Mouse (Mus musculus): ENCODE results near the gene Tagap1. TPM values are rescaled to one million over a fixed set of nuclear protein-coding genes. Genes with fewer than 3 reads are reported as not detected.
"Not testable (repeated sequence)": the region's sequence is repeated elsewhere in the genome, so short reads cannot be mapped to it uniquely, and the experiment has no call there.

Tagap1 gene
- total RNA-seq, 1 experiment from 2014 or later, result 53.8 TPM

GRCm38 (mm10) chr17:6970334-6970733 is 9.4 kb upstream of the Tagap1 start, which contains the start of gene Rnaset2b:
Gene Rnaset2b (plus strand): TSS chr17:6970634.
- not testable (repeated sequence) for ATAC-seq (replicated peaks in 1 of 2; ENCODE audit: insufficient read depth in 1 of 2, low FRiP score in 2 of 2, low TSS enrichment in 1 of 2, low read depth in 1 of 2, poor library complexity in 2 of 2, severe bottlenecking in 2 of 2)

GRCm38 (mm10) chr17:6967673-6968072 is 6.7 kb upstream of the Tagap1 start:
- peak; percentile 69 to 72 for ATAC-seq (replicated peaks in 1 of 2; ENCODE audit: insufficient read depth in 1 of 2, low FRiP score in 2 of 2, low TSS enrichment in 1 of 2, low read depth in 1 of 2, poor library complexity in 2 of 2, severe bottlenecking in 2 of 2)

- ATAC-seq (replicated peaks in 1 of 2; ENCODE audit: insufficient read depth in 1 of 2, low FRiP score in 2 of 2, low TSS enrichment in 1 of 2, low read depth in 1 of 2, poor library complexity in 2 of 2, severe bottlenecking in 2 of 2), result not testable (repeated sequence)
Measured at GRCm38 (mm10) chr17:6965364-6965763, 4.4 kb upstream of the Tagap1 start.

GRCm38 (mm10) chr17:6962936-6963335 is 2.0 kb upstream of the Tagap1 start:
- not testable (repeated sequence) for ATAC-seq (replicated peaks in 1 of 2; ENCODE audit: insufficient read depth in 1 of 2, low FRiP score in 2 of 2, low TSS enrichment in 1 of 2, low read depth in 1 of 2, poor library complexity in 2 of 2, severe bottlenecking in 2 of 2)

GRCm38 (mm10) chr17:6962339-6962738 is 1.4 kb upstream of the Tagap1 start:
- not testable (repeated sequence) for ATAC-seq (replicated peaks in 1 of 2; ENCODE audit: insufficient read depth in 1 of 2, low FRiP score in 2 of 2, low TSS enrichment in 1 of 2, low read depth in 1 of 2, poor library complexity in 2 of 2, severe bottlenecking in 2 of 2)

GRCm38 (mm10) chr17:6961181-6962000 is 435 bp upstream of the Tagap1 start:
- peak; percentile 90 to 91 for ATAC-seq (replicated peaks in 1 of 2; ENCODE audit: insufficient read depth in 1 of 2, low FRiP score in 2 of 2, low TSS enrichment in 1 of 2, low read depth in 1 of 2, poor library complexity in 2 of 2, severe bottlenecking in 2 of 2)

GRCm38 (mm10) chr17:6960349-6960748 is 607 bp downstream of the Tagap1 start:
- not testable (repeated sequence) for ATAC-seq (replicated peaks in 1 of 2; ENCODE audit: insufficient read depth in 1 of 2, low FRiP score in 2 of 2, low TSS enrichment in 1 of 2, low read depth in 1 of 2, poor library complexity in 2 of 2, severe bottlenecking in 2 of 2)

GRCm38 (mm10) chr17:6959543-6960259 is 1.3 kb downstream of the Tagap1 start:
- not testable (repeated sequence) for ATAC-seq (replicated peaks in 1 of 2; ENCODE audit: insufficient read depth in 1 of 2, low FRiP score in 2 of 2, low TSS enrichment in 1 of 2, low read depth in 1 of 2, poor library complexity in 2 of 2, severe bottlenecking in 2 of 2)

GRCm38 (mm10) chr17:6958881-6959280 is 2.1 kb downstream of the Tagap1 start:
- not testable (repeated sequence) for ATAC-seq (replicated peaks in 1 of 2; ENCODE audit: insufficient read depth in 1 of 2, low FRiP score in 2 of 2, low TSS enrichment in 1 of 2, low read depth in 1 of 2, poor library complexity in 2 of 2, severe bottlenecking in 2 of 2)

GRCm38 (mm10) chr17:6948769-6949228 is 12.2 kb downstream of the Tagap1 start:
- not testable (repeated sequence) for ATAC-seq (replicated peaks in 1 of 2; ENCODE audit: insufficient read depth in 1 of 2, low FRiP score in 2 of 2, low TSS enrichment in 1 of 2, low read depth in 1 of 2, poor library complexity in 2 of 2, severe bottlenecking in 2 of 2)

- ATAC-seq (replicated peaks in 1 of 2; ENCODE audit: insufficient read depth in 1 of 2, low FRiP score in 2 of 2, low TSS enrichment in 1 of 2, low read depth in 1 of 2, poor library complexity in 2 of 2, severe bottlenecking in 2 of 2), result peak; percentile 80 to 87
Measured at GRCm38 (mm10) chr17:6947984-6948768, 12.8 kb downstream of the Tagap1 start, which contains the start of gene Rsph3b. Gene Rsph3b (minus strand): TSS chr17:6948682.

GRCm38 (mm10) chr17:6947637-6947983 is 13.3 kb downstream of the Tagap1 start:
- peak in 1 of 2 experiments; percentile 4; a peak in 1 of 4 replicates for ATAC-seq (replicated peaks in 1 of 2; ENCODE audit: insufficient read depth in 1 of 2, low FRiP score in 2 of 2, low TSS enrichment in 1 of 2, low read depth in 1 of 2, poor library complexity in 2 of 2, severe bottlenecking in 2 of 2)

- ATAC-seq (replicated peaks in 1 of 2; ENCODE audit: insufficient read depth in 1 of 2, low FRiP score in 2 of 2, low TSS enrichment in 1 of 2, low read depth in 1 of 2, poor library complexity in 2 of 2, severe bottlenecking in 2 of 2), result not testable (repeated sequence)
Measured at GRCm38 (mm10) chr17:6942560-6942959, 18.4 kb downstream of the Tagap1 start.

GRCm38 (mm10) chr17:6931625-6932024 is 29.3 kb downstream of the Tagap1 start:
- not testable (repeated sequence) for ATAC-seq (replicated peaks in 1 of 2; ENCODE audit: insufficient read depth in 1 of 2, low FRiP score in 2 of 2, low TSS enrichment in 1 of 2, low read depth in 1 of 2, poor library complexity in 2 of 2, severe bottlenecking in 2 of 2)

GRCm38 (mm10) chr17:6920351-6920894 is 40.5 kb downstream of the Tagap1 start:
- ATAC-seq (replicated peaks in 1 of 2; ENCODE audit: insufficient read depth in 1 of 2, low FRiP score in 2 of 2, low TSS enrichment in 1 of 2, low read depth in 1 of 2, poor library complexity in 2 of 2, severe bottlenecking in 2 of 2), result not testable (repeated sequence)

- ATAC-seq (replicated peaks in 1 of 2; ENCODE audit: insufficient read depth in 1 of 2, low FRiP score in 2 of 2, low TSS enrichment in 1 of 2, low read depth in 1 of 2, poor library complexity in 2 of 2, severe bottlenecking in 2 of 2), result peak; percentile 17 to 29; a peak in 3 of 4 replicates
Measured at GRCm38 (mm10) chr17:6919388-6919787, 41.6 kb downstream of the Tagap1 start.

- not testable (repeated sequence) for ATAC-seq (replicated peaks in 1 of 2; ENCODE audit: insufficient read depth in 1 of 2, low FRiP score in 2 of 2, low TSS enrichment in 1 of 2, low read depth in 1 of 2, poor library complexity in 2 of 2, severe bottlenecking in 2 of 2)
Measured at GRCm38 (mm10) chr17:6915282-6915681, 45.7 kb downstream of the Tagap1 start.

All from hematopoietic stem cell, adult 5-6 weeks (primary cell).